Mouse (Mus musculus): Measurements from ENCODE around the gene Stx8.

Gene Stx8

GRCm38 (mm10) chr11:67965905-67966878 lies at the start of gene Stx8:
Gene Stx8, plus strand, starts transcription at chr11:67966193.
- peak; percentile 96 for DNase-seq (ENCODE audit: extremely low spot score, low spot score)

GRCm38 (mm10) chr11:67917126-67917525 lies 48.9 kb upstream of the Stx8 start:
- DNase-seq (ENCODE audit: extremely low spot score, low spot score) = no peak

DNA sequence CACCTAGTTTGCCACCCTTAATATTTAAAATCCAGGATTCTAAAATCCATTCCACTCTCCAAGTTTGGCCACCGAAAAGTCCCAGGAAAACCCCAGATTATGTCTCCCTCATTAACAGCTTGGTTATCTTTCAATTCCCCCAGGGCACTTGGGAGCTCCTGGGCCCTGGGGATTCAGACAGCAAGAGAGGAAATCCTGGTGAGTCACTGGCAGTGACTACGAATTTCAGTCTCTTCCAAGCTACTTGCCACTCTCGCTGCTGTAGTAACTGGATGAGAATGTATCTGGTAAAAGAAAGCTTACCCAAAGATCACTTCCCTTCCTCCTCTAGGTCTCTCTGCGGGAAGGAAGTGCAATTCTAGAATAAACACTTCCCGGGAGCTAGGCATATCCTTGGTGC lies 46.4 kb upstream of the Stx8 start:
- DNase-seq (ENCODE audit: extremely low spot score, low spot score) = no peak

GRCm38 (mm10) chr11:67920226-67920960 lies 45.6 kb upstream of the Stx8 start:
- DNase-seq (ENCODE audit: extremely low spot score, low spot score) = no peak

- DNase-seq (ENCODE audit: extremely low spot score, low spot score) = peak; percentile 63
Measured at GRCm38 (mm10) chr11:67921091-67921826, 44.7 kb upstream of the Stx8 start.

- DNase-seq (ENCODE audit: extremely low spot score, low spot score) = peak; percentile 64
Measured at GRCm38 (mm10) chr11:67921827-67922754, 43.9 kb upstream of the Stx8 start, which contains the start of gene Usp43. Gene Usp43, minus strand, starts transcription at chr11:67922153.

DNA sequence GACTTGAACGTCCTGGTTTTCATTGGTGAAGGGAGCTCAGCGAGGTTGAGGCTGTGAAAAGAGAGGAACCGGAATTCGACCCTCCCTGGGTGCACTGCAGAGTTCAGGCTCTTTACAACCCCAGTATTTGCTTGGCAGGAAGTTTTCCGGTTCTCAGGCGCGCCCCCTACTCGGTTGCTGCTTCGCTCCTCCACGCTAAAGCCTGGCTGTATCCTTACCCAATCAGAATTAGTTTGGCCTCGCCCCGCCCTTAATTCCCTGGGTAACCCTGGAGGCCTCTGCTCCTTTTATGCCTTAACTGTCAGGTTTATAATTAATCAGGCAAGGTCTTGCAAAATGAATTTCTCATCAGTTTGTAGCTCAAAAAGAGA lies 43.3 kb upstream of the Stx8 start:
- peak; percentile 71 for DNase-seq (ENCODE audit: extremely low spot score, low spot score)

- no peak for DNase-seq (ENCODE audit: extremely low spot score, low spot score)
Measured at GRCm38 (mm10) chr11:67923720-67924119, 42.3 kb upstream of the Stx8 start.

GRCm38 (mm10) chr11:67925000-67925399 lies 41.0 kb upstream of the Stx8 start:
- DNase-seq (ENCODE audit: extremely low spot score, low spot score) = no peak

- DNase-seq (ENCODE audit: extremely low spot score, low spot score) = no peak
Measured at GRCm38 (mm10) chr11:67926348-67927055, 39.5 kb upstream of the Stx8 start.

GRCm38 (mm10) chr11:67932156-67932555 lies 33.8 kb upstream of the Stx8 start:
- no peak for DNase-seq (ENCODE audit: extremely low spot score, low spot score)

DNA sequence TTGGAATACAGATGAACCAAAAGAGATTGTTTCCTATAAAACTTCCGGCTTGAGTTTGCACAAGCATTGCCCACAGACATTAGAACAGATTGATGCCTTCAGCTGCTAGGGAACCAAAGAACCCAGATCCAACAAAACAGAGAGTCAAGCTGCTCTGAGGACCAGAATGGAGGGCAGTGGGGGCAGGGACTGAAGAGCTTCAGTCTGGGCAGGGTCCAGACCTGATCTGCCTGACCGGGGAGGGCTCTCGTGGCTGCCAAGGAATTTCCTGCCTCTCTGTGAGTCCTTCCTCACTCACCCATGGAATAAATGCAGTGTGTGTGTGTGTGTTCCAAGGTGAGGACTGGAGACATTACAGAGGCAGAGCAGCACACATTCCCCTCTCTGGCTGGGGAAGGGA lies 17.8 kb upstream of the Stx8 start:
- DNase-seq (ENCODE audit: extremely low spot score, low spot score) = no peak

- DNase-seq (ENCODE audit: extremely low spot score, low spot score) = no peak
Measured at GRCm38 (mm10) chr11:67949475-67949874, 16.5 kb upstream of the Stx8 start.

- DNase-seq (ENCODE audit: extremely low spot score, low spot score) = no peak
Measured at GRCm38 (mm10) chr11:67953604-67954003, 12.4 kb upstream of the Stx8 start.

DNA sequence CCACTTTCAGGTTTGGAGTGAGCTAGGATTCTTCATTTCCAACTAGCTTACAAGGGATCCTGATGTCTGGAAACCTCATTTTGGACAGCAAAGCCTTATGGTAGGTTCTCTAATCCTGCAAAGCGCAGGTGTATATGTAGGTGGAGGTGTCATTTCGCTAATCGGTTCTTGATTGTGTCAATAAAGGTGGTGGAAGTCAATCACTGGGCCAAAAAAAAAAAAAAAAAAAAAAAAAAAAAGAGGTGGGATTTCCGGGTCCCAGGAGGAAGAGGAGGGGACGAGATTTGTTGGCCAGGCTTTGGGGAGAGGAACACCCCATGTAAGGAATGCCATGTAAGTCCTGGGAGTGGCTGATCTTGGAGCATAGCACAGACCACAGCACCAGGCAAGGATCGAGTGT lies 11.6 kb upstream of the Stx8 start:
- DNase-seq (ENCODE audit: extremely low spot score, low spot score) = no peak

DNA sequence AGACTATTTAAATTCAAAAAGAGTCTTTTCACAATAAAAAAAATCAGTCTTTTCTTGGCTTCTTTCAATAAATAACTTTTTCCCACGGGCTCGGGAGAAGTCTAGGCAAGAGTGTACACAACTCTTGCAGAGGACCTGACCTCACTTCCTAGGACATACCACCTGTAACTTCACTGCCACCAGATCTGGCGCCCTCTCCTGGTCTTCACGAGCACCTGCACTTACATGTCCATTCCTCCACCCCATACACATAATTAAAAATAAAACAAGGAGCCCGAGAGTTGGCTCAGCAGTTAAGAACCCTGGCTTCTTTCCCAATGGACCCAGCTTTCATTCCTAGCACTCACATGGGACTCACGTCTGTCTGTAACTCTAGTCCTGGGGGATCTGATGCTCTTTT lies 1.9 kb upstream of the Stx8 start:
- DNase-seq (ENCODE audit: extremely low spot score, low spot score) = no peak

- peak; percentile 84 for DNase-seq (ENCODE audit: extremely low spot score, low spot score)
Measured at GRCm38 (mm10) chr11:67965242-67965883, 630 bp upstream of the Stx8 start, which contains the start of gene Cfap52. Gene Cfap52, minus strand, starts transcription at chr11:67965651.

- no peak for DNase-seq (ENCODE audit: extremely low spot score, low spot score)
Measured at GRCm38 (mm10) chr11:67967831-67968230, 1.8 kb downstream of the Stx8 start.

GRCm38 (mm10) chr11:67972606-67973005 lies 6.6 kb downstream of the Stx8 start:
- no peak for DNase-seq (ENCODE audit: extremely low spot score, low spot score)

All from neural tube, embryonic 10.5 days (tissue).